Mouse (Mus musculus) large intestine, adult 2 months (tissue): ENCODE measurements around the gene Capg. TPM values are rescaled to one million over a fixed set of nuclear protein-coding genes. Genes with fewer than 3 reads are reported as not detected.

ENCODE experiments used
- DNase-seq: peaks from one replicate; pipeline ENCODE4 v3.0.0-alpha.2; 2012; ENCODE audit warnings: low read depth, low spot score
- WGBS: fragments of 180-500 bp; shearing (Covaris S2); methylation state at CpG from one replicate; pipeline ENCODE4 v1.1.7; 2018; 5-methylcytosine and 5-hydroxymethylcytosine counted together
- polyA plus RNA-seq: library from polyadenylated mRNA; depleted of rRNA; stranded (reverse); fragments of >200 nt; gene quantifications from 2 replicates; pipeline ENCODE4 v1.2.3, GENCODE M21; 2012; rRNA removed

The Capg gene
- polyA plus RNA-seq, result 27.2 and 38.0 TPM in 2 replicates

DNA sequence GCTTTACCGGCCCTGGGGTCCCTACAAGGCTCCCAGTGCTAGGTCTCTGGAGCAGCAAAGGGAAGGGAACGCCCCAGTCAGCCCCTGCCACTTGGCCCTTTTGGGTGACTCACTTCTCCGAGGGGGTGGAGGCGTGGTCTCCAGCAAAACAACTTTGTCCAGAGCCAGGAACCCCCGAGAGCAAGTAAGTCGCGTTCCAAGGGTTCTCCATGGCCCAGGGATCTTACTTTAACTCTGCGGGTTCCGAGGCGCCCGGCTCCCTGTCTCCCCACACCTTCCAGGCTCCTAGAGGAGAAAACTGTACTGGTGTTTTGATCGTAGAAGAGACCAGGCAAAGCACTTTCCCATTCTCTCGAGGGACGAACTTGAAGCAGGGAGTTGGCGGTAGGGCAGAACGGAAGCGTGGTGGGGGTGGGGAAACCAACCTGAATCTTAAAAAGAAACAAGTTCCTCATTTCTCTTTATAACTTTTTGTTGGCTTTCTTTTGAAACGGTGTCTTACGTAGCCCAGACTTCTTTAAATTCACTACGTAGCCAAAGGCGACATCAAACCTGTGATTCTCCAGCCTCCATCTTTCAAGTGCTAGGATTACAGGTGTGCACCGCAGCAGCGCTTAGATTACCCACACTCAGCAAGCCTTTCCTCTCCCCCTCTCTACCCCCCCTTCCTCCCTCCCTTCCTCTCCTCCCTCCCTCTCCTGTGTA lies at the start of gene Capg:
Gene Capg, plus strand, starts transcription at position 109 of the 705 bp plus-strand sequence.
- DNase-seq, result no peak
- WGBS, result 11% methylated on average over 23 of the region's 23 CpGs

GRCm38 (mm10) chr6:72498950-72499349 lies 45.2 kb upstream of the Capg start:
- DNase-seq, result no peak
- WGBS, result 69% methylated on average over 5 of the region's 5 CpGs

GRCm38 (mm10) chr6:72503309-72503708 lies 40.9 kb upstream of the Capg start:
- no peak for DNase-seq

DNA sequence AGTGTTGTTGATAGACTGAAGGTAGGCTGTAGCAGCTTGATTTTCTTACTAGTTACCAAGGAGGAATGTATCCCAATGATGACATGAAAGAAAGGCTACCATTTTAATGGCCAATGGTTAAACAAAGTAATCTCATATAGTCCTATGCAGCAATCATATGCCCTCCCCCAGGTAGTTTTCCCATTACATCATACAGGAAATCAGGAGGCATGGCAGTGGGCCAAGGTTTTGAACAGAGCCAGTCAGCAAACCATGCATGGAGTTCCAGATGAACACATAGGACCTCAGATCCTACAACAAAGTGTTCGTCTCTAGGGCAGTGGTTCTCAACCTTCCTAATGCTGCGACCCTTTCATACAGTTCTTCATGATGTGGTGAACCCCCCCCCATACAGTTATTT lies 40.3 kb upstream of the Capg start:
- DNase-seq, result peak; percentile 76
- WGBS, result 59% methylated on average over 2 of the region's 2 CpGs

- DNase-seq, result no peak
- WGBS, result 88% methylated on average over 1 of the region's 1 CpGs
Observed at GRCm38 (mm10) chr6:72506104-72506503, 38.1 kb upstream of the Capg start.

DNA sequence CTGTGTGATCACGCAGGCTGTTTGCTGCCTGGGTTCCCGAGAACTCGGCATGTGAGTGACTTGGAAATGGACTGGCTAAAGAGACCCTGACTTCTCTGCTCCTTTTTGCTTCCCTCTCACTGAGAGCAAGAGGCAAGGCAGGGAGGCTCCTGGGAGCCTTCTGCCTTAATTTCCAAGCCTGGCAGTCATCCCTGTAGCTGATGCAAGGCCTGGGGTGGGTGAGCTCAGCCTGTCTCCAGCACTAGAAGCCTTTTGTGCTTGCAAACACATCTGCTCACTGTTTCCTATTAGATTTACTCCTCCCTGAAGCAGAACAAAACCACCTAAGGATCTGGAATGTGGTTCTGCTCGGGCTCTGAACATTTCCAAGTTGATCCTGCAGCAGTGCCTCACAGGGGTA lies 35.6 kb upstream of the Capg start:
- WGBS, result 90% methylated on average over 4 of the region's 4 CpGs
- DNase-seq, result no peak

- no peak for DNase-seq
- WGBS, result 76% methylated on average over 2 of the region's 2 CpGs
Observed at GRCm38 (mm10) chr6:72509872-72510435, 34.2 kb upstream of the Capg start.

GRCm38 (mm10) chr6:72510686-72511421 lies 33.3 kb upstream of the Capg start:
- WGBS, result 61% methylated on average over 6 of the region's 6 CpGs

DNA sequence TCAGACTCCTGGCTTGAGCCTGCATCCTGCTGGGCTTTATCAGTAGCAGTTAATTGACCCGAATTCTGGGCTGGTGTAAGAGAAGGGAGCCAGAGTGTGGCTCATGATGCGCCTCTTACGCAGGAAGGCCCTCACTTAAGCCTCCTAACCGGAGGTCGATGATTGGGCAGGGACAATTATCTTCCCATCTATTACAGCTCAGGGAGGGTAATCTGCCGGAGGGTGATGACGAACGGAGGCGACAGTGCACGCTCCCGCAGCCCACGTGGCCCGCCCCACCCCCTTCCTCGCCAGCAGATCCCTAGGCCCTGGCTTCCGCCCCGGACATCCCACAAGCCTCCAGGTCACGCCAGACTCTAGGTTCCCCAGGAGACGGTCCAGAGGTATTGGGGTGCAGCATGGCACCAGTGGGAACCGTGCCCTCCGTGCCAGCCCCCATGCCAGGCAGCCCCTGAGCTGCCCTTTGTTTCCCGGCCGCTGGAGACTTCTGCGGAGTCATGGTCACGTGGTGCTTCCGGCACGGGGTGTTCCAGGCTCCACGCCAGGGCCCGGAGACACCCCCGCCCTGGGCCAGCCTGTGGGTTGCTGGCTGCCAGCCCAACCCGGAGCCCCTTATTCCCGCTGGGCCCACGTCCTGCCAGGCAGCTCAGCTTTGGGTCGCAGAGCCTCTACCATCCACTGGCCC lies 31.7 kb upstream of the Capg start:
- 9% methylated on average over 31 of the region's 33 CpGs for WGBS
- no peak for DNase-seq

More at GRCm38 (mm10) chr6:72510686-72511421, 33.3 kb upstream of the Capg start:
- peak; percentile 56 for DNase-seq

DNA sequence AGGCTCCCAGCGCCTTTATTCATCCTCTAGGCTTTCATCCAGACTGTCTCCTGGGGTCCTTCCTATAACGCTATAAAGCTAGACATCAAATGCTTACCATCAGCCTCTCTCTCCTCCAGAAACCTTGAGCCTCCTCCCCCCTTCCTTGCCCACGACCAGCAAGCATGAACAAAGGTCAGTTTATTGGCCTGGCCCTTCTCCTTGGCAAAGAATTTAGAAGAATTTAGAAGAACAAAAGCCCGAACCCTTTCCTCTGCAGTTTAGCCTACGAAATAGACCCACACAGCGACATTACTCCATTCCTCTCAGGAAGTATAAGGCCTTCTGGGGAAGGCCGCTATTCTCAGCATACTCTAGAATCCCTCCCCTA lies 31.1 kb upstream of the Capg start:
- no peak for DNase-seq
- 32% methylated on average over 7 of the region's 7 CpGs for WGBS

DNA sequence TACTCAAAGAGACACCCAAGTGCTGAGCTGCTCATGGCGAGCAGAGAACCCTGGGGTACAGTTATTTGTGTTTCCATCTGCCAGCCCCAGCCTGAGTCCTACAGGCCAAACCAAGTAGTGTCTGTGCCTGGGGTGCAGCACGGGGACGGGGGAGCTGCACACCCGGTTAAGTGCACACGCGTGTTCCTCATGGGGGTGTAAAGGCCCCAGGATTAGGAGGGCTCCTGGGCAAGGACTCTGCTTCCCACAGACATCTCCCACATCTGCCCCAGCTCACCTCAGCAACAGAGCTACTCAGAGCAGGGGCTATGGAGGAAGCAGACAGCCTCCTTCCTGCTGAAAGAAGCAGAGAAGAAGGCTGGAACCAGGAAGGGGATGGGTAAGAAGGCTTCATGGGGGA lies 28.5 kb upstream of the Capg start:
- WGBS, result 97% methylated on average over 6 of the region's 6 CpGs

GRCm38 (mm10) chr6:72518842-72519241 lies 25.3 kb upstream of the Capg start:
- 78% methylated on average over 1 of the region's 1 CpGs for WGBS
- no peak for DNase-seq

More for the DNA sequence above, 28.5 kb upstream of the Capg start:
- no peak for DNase-seq

DNA sequence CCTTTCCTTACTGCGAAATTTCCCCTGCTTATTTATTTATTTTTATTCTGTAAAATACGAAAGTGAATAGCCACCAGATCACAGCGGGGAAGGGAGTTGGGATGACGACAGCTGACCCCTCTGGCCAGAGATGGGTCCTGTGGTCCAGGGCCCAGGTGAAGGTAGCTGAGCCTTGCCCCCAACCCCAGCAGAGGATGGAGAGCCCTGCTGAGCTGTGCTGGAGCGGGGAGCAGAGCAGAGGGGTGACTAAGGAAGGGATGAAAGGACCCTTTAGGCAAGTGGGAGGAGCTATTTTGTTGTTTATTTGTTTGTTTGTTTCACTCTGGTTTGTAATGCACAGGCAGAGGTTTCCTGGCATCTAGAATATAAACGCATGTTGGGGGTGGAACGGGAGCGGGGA lies 24.9 kb upstream of the Capg start:
- WGBS, result 62% methylated on average over 8 of the region's 8 CpGs

DNA sequence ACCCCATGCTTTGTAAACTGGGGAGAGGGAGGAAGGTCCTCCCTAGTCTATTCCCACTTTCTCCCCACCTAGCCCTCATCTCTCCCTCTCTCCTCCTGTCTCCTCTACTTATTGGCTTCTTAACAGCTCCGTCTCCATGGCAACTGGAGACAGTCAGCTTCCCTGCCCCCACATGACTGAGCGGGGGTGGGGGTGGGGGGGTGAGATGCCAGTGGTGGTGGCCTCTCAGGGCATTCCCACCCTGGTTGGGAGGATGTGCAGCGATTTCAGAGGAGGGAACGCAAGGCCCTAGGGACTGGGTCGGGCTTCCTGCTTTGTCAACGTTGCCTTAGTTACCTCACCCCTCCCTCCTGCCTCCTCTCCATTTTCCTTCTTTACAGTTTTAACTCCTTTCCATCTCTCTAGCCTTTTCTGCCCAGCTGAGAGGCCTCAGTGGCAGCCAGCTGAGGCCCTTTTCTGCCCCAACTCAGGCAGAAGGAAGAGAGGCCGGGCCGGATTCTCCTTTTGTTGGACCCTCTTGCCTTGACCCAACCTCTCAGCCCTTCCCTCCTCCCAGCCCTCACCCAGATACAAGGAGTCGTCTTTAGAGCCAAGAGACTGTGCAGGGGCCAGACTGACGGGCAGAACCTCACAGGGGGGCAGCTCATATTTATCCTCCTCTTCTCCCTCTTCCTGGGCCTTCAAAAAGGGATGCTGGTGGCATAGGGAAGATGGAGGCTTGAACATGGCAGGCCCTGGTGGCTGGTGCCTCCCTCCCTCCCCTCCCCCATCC lies 24.1 kb upstream of the Capg start:
- WGBS, result 56% methylated on average over 10 of the region's 10 CpGs

More for the DNA sequence above, 24.9 kb upstream of the Capg start:
- DNase-seq, result no peak

GRCm38 (mm10) chr6:72520904-72521303 lies 23.3 kb upstream of the Capg start:
- WGBS, result 95% methylated on average over 5 of the region's 5 CpGs
- no peak for DNase-seq

More for the DNA sequence above, 24.1 kb upstream of the Capg start:
- DNase-seq, result no peak

DNA sequence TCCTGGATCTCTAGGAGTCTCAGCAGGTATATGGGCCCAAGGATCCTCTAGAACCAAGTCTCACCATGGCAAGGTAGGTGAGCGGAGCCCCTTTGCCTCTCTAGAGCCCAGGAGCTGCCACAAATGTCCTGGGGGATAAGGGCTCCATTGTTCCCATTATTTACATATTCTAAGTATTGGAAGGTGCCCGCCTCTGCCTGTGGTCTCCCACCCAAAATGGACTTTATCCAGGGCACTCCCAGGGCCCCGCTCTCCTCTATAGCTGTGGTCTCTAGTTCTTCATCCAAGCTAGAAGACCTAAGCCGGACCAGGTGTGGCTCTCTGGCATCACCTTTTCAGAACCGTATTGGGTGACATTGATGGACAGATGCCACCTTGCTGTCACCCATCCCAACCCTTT lies 22.6 kb upstream of the Capg start, which contains the start of gene Sh2d6:
Gene Sh2d6, minus strand, starts transcription at position 101 of the 400 bp plus-strand sequence.
- no peak for DNase-seq
- 77% methylated on average over 5 of the region's 5 CpGs for WGBS

DNA sequence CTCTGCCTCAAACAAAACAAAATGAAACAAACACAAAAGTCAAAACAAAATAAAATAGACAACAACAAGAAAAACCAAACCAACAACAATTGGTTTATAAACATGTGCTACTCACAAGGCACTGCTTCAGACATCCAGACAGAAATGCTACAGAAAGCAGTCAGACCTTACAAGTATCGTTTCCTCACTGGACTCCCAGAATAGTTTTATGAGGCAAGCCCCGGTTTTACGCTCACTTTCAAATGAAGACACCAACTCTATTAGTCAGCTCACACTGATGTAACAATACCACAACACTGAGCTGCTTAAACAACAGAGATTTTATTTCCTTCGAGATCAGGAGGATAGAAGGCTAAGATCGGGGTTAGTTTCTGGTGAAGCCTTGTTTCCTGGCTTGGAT lies 21.9 kb upstream of the Capg start:
- no peak for DNase-seq
- 43% methylated on average over 5 of the region's 5 CpGs for WGBS

GRCm38 (mm10) chr6:72523222-72523621 lies 21.0 kb upstream of the Capg start:
- DNase-seq, result no peak
- 29% methylated on average over 4 of the region's 4 CpGs for whole genome bisulfite sequencing

DNA sequence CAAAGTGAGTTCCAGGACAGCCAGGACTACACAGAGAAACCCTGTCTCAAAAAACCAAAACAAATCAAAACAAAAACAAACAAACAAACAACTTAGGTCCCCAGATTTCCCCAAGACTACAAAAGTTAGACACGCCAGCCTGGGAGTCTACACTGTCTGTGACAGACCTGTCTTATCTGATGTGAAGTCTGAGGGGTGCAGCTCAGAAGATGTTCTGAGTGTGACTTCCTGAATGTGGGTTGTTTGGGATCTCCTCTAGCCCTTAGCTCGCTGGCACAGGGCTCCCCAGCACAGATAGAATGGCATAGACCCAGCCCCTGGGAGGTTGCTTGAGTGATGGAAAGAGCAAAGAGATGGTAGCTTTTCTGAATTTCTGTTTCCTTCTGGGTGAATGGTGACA lies 20.0 kb upstream of the Capg start:
- WGBS, result 89% methylated on average over 2 of the region's 2 CpGs
- no peak for DNase-seq
